Mouse (Mus musculus): ENCODE results near the gene Wdr13.

GRCm38 (mm10) chrX:8131393-8131792 lies 1.3 kb downstream of the Wdr13 start:
- TF ChIP-seq CTCF (IDR thresholded peaks at IDR 0.05) = no peak
- no peak for TF ChIP-seq EP300 (IDR thresholded peaks at IDR 0.05)
